Mouse (Mus musculus): ENCODE results near the gene Ccpg1.

Gene Ccpg1

DNA sequence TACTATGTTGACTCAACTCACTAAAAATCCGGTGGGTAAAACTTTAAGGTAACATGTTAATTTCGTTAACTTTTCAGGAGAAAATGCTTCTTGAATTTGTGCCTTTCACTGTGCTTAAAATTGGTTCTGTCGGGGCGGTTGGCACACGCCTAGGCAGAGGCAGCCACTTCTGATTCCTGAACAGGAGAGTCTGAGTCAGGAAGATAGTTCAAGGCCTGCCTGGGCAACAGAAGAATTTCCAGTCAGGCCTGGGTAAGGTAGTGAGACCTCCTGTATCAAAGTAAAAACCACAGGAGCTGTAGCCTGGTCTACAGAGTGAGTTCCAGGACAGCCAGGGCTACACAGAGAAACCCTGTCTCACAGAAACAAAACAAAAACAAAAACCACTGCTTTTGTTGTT is 7.3 kb downstream of the Ccpg1 start:
- DNase-seq (ENCODE audit: low read depth, low spot score): no peak

DNA sequence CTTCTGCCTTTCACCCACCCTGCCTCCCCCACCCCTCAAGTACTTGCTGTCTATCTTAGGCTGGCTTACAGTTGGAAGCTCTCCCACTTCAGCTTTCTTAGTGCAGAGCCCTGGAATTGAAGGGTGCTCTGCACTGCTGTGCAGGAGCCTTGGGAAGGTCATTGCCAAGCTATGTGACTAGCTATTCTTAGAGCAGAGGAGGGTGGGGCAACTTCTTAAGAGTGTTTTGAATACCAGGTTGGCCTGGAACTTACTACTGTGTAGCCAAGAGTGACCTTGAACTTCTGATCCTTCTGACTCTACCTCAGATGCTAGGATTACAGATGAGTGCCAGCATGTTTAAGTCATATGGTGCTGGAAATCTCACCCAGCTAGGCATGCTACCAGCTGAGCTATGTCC is 10.9 kb downstream of the Ccpg1 start:
- DNase-seq (ENCODE audit: low read depth, low spot score): no peak

DNA sequence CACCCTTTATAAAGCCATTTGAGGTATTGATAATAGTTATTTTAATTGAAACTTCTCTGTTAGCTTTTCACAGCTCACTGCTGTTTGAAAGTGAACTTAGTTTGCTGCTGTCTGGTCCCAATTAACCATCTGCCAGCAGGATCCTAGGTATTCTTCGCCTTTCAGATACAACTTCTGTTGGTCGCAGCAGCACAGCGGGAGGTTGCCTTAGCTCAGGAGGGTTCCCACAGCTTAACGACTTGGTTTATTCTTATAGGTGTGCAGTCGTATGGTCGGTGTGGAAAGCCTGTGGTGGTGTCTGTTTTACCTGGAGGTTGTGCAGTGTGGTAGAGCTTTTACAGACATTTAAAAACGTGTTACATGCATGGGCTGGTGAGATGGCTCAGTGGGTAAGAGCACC is 11.6 kb downstream of the Ccpg1 start:
- no peak for DNase-seq (ENCODE audit: low read depth, low spot score)

DNA sequence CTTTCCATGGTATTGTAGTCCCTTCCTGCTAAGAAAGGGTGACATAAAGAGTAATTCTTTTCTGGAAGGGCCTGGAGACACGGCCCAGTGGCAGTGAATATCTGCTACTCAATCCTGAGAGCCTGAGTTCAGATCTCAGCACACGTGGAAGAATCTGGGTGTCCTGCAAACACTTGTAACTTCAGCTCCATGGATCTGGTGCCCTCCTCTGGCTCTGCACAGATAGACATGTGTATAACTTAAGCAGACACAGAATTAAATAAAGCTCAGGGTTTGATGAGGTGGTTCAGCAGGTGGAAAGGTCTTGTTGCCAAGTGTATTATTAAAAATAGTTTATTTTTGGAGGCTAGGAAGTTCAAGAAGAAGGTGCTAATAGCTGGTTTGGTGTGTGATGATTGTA is 15.3 kb downstream of the Ccpg1 start:
- no peak for DNase-seq (ENCODE audit: low read depth, low spot score)

DNA sequence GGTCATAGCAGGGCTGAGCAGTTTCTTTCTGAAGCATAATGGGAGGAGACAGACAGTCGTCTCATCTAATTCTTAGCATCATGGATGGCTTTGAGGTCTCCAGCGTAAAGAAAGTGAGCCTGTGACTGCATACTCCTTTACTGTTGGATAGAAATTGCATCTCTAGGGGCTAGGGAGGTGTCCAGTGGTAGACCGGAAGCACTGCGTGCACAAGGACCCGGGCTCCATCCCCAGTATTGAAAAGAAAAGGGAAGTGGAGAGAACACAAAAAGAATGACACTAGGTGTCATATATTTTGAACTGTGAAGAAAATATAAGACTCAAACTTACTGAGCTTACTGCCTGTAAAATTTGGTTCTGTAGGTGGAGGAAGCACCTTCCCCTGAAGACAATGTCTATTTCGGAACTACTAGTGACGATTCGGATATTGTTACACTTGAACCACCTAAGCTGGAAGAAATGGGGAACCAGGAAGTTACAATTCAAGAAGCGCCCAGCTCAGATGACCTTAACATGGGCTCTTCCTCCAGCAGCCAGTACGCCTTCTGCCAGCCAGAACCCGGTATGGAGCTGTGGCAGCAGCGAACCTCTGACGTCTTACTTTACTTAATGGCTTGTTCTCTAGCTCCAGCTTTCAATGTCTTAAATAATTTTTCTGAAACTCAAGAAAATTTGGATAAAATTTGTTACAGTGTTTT is 16.2 kb downstream of the Ccpg1 start:
- no peak for DNase-seq (ENCODE audit: low read depth, low spot score)

DNA sequence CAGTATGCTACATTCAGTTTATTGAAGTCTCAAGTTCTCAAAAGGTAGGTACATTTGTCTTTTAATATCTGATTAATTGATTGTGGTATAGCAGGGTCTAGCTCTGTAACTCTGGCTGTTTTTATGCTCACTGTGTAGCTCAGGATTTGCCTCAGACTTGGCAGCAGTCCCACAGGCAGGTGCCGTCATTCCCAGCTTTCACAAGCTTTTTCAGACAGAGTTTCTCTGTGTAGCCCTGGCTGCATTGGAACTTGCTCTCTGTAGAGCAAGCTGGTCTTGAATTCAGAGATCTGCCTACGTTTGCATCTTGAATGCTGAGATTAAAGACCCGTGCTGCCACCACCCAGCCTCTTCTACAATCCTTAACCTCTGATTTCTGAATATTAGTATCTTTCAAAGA is 16.9 kb downstream of the Ccpg1 start:
- no peak for DNase-seq (ENCODE audit: low read depth, low spot score)

DNA sequence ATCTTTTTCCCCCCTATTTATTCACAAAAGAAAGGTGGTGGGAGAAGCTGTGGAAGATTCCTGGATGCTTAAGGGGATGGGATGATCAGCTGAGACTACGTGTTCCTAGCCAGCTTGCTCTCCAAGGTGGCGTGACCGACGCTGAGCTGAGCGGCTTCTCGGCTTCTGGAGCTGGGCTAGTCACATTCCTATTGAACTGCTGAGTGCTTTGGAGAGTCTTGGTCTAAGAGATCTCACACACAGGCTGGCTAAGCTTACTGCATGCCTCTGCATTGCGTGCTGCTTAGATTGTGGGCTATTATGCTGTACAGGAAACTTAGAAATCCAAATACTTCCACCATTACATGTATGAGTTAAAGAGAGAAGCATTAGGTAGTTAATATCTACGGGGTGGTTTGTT is 18.8 kb downstream of the Ccpg1 start:
- DNase-seq (ENCODE audit: low read depth, low spot score): no peak

DNA sequence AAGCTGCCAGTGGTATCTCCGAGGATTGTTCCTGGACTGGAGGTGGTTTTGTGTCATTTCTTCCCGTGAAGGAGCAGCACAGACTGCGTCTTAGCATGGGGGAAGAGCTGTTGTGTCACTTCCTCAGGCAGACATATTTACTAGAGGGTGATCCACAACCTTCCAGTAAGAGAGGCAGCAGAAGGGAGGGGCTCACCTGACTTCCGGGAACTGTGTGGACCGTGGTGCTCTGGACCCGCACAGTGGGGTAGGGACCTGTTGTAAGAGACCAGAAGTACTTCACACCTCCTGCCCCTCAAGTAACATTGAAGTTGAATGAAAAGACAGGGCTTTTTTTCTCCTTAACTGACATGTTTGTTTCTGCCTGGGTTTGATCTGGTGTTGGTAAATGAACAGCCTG is 19.9 kb downstream of the Ccpg1 start:
- no peak for DNase-seq (ENCODE audit: low read depth, low spot score)

DNA sequence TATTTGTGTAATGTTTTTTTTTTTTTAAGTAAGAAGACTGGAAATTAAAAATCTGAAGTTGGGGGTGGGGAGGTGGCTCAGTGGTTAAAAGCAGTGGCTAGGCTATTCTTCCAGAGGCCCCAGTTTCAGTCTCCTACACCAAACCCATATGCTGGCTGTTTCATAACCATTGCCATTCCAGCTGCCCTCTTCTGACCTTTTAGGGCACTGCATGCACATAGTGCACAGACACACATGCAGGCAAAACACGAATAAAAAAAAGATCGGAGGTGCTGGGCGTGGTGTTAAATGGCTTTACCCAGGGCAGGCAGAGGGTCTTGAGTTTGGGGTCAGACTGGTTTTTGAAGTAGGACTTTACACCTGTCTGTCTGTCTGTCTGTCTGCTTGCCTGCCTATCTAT is 20.9 kb downstream of the Ccpg1 start:
- DNase-seq (ENCODE audit: low read depth, low spot score): no peak

DNA sequence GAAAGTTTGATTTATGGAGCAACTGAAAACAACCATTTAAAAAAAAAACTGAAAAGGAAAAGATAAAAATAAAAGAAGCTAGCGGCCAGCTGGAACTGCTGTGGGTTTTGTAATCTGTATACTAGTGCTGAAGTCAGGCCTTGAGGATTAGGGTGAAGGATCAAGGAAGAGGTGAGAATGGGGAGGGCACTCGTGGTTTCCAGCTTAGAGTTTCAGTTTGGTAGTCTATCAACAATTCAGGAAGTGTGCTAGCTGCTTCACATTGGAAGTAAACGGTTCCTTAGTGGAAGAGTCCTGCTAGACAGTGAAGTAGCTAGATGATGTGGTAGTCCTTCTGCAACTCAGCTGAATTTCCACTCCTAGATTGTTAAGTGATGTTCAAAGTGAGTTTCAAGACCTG is 23.2 kb downstream of the Ccpg1 start:
- DNase-seq (ENCODE audit: low read depth, low spot score): no peak

DNA sequence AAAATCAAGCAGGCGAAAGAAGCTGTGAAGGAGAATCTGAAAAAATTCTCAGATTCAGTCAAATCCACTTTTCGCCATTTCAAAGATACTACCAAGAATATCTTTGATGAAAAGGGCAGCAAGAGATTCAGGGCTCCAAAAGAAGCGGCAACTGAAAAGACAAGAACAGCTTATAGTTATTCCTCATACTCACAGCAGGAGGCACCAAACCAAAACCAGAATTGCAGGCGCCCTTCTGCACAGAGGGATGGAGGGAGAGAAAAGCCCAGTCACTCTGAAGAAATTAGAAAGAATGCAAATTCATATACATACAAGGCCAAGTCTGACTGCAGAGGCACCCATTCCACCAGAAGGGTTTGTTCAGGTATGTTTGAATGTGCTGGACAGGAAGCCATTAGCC is 27.4 kb downstream of the Ccpg1 start:
- no peak for DNase-seq (ENCODE audit: low read depth, low spot score)

DNA sequence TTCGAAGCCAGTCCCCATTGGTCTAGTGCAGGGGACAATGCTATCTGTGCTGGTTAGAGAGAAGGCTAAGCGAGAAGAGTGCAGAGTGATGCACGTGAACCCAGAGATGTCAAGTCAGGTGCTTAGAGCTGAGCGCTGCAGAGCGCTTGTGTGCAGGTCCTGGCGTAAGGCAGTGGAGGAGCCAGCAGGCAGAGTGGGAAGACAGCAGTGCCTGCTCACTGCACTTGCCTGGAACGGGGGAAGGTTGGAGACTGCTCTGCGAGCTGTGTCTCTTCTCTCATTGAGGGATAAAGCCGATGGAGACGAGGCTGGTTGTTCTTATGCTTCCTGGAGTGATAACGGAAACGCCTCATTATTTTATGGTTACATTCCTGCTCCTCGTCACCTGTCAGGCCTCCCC is 29.5 kb downstream of the Ccpg1 start:
- DNase-seq (ENCODE audit: low read depth, low spot score): no peak

DNA sequence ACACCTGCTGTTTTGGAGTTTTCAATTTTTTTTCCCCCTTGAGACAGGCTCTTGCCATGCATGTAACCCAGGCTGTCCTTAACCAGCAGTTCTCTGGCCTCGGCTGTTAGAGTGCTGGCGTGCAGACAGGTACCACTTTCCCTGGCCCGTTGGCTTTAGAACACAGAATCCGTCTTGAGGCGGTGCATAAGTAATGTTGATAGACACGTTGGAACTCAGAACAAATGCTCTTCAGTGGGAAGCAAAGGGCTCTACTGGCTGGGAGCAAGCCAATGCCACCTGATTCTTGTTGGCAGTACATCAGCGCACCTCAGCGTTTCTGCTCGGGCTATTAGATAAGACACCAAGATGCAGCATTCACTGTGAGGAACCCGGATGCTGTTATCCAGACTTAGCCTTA is 34.6 kb downstream of the Ccpg1 start:
- no peak for DNase-seq (ENCODE audit: low read depth, low spot score)

DNA sequence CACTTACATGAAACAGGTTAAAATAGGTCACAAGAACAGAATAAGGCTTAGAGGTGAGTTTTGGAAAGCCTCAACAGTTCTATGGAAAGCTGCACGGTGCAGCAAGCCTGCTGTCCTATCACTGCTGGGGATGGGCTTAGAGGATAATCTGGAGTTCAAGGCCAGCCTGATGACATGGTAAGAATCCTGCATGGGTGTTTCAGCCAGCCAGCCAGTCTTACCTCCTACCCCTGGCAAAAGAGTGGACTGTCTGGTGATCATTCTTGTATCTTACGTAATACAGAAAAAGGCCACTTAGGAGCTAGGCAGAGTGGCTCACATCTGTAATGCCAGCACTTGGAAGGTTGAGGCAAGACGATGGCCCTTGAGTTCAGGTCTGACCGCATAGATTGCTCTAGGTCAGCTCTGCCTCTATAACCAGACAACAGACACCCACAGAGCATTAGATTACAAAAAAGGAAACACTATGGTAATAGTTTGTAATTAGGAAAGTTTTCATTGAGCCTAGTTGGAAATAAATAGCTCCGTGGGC is 35.4 kb downstream of the Ccpg1 start:
- no peak for DNase-seq (ENCODE audit: low read depth, low spot score)

DNA sequence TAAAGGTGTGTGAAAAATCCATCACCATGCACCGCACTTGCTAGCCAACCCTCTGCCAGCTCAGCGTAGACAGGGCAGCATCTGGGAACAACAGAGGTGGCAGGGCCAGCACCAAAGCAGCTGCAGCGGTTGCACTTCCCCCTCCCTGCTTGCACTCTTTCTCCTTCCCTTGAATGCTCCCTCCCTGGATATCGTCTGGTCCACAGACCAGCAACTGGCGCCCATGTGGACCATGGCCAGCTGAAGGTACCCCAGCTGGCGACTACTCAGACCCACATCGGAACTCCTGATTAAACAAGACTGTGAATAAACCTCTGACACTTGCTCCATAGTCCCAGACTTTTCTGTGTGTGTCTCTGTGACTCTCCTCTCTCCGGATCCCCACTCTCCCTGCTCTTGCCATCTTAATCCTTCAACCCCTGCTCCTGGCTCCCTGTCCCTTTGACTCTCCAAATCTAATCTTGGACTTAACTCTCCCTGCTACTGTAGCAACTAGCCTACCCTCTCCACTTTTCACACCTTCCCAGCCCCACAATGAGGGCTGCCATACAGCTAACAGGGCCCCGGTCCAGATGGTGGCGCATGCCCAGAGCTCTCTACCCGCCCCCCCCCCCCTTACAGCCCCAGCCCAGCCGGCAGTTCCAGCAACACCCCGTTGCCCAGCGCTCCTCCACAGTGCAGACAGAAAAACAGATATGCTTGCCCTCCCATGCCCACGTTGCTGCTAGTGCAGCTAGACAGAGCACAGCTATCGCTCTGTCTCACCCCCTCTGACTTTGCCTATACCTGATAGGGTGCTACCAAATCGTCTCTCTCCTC is 40.8 kb downstream of the Ccpg1 start:
- no peak for DNase-seq (ENCODE audit: low read depth, low spot score)

DNA sequence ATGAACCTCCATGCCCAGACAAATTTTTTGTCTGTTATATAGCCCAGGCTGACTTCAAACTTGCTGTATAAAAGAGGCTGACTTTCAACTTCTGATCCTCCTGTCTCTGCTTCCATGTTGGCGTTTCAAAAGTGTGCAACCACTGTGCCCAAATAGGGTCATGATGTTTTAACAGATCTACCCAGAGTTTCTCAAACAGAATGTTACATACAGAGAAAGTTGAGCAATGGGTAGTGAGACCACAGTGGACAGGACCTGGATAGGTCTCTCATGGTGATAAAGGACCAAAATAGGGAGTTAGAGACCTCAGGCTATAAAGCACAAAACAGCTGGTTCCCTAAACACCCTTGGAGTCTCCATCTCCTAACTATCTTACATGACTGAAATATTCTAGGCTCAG is 45.2 kb downstream of the Ccpg1 start:
- DNase-seq (ENCODE audit: low read depth, low spot score): no peak

DNA sequence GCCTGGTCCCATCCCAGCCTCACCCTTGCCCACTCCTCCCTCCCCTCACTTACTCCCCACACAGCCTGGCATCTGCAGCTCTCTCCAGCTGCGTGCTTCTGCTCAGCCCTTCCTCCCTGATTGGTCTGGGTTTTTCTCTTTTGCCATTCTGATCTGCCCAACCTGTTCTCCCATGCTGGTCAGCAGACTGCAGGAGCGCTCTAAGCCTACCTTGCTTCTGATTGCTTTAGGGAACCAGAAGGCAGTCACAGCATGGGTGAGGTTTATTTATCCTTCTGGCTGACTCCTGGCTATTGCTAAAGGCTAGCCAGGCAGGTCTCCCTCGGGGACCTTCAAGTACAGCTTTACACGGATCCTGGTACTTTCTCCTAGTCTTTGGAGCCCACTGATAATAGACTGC is 46.2 kb downstream of the Ccpg1 start:
- no peak for DNase-seq (ENCODE audit: low read depth, low spot score)

DNA sequence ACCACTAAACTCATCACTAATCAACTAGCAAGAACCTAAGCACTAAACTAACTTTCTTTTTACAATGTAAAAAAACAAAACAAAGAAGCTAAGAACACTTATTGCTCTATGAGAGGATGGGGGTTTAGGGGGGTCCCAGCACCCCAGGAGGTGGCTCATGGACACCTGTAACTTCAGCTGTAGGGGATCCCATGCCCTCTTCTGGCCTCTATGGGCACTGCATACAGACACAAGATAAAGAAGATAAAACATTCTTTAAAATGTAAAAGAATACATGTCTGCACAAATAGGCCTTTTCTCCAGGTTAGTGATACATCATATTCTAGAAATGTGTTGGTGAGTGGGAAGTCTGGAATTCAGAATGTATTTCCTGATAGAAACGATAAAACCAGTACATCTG is 48.2 kb downstream of the Ccpg1 start:
- DNase-seq (ENCODE audit: low read depth, low spot score): no peak

DNA sequence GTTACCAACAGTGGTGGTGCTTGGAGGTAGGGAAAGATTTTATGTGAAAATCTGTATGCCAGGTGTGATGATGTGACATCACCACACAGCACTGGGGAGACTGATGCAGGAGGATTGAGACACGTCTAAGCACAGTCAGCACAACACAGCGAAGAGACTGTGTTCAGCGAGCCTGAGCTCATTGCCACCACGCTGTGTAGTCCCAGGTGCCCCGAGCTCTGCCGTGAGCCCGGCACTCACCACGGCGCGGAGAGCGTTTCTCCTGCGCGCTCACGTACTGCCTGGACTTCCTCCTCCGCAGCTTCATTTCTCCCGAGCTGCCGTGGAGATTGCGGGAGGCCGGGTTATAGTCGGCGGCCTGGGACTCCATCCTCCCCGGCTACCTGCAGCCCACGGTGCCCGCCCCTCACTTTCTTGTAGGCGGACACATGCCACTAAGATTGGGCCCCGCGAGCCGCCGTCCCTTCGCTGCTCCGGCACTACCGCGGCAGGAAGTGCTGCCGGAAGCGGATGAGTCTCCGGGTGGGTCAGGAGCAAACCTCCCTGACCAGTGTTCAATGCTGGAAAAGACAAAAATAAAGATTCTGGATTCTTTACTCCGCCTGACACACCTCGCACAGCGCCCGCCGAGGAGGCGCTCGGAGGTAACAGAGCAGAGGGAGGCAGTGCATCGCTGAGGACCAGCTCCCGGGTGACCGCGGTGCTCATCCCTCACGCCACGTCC is 54.2 kb downstream of the Ccpg1 start:
- peak; percentile 75 for DNase-seq (ENCODE audit: low read depth, low spot score)

DNA sequence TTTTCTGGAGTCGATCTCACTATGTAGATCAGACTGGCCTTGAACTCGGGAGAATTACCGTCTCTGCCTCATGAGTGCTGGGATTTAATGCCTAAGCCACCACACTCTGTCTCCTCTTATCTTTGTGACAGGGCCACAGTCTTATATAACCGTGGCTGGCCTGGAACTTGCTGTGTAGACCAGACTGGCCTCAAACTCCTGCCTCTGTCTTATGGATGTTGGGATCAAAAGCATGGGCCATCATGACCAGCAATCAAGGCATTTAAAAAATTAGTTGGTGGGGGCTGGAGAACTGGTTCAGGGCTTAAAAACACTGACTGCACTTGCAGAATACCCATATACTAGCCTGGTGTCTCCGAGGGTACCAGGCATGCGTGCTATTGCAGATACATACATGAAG is 54.9 kb downstream of the Ccpg1 start, which contains the start of gene Pigb:
TSS of gene Pigb (minus strand) at position 299 of the 400 bp plus-strand sequence.
- peak; percentile 19 for DNase-seq (ENCODE audit: low read depth, low spot score)

DNA sequence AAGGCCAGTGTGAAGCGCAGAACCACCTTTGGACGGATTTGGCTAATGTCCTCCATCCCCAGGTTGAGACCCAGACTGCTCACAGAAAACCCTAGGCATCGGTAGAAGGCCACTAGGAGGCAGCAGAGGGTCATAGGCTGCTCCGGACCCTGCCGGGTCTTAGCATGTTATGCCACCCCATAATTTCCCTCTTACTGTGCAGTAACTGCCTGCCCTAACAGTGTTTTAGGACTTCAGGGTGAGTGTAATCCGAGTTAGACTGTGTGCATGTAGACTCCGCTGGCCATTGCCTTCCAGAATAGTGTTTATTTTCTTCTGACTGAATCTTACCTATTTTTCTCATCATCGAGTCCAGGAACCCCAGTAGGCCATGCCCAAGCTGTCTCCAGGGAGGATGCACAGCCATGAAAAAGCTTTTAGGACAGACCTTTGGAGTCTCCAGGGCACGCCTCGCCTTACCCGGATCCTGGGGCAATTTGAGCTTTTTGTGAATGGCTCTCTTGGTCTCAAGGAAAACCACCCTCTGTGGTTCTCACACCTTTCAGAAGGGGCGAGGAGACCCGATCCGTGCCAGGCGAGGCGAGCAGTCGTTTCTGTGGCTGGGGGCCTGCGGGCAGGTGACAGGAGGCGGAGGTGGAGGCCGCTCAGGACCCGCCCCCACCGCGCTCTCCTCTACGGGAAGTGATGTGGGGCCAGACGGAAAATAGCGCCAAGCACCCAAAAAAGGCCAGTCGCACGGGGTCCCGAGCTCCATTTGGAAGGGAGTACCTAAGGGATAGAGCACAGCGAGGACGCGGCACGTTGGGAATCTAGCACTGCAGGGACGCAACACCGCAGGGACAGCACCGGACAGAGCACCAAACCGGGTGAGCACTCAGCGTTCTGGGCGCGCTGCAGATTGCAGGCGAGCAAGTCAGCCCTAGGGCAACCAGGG is 59.2 kb downstream of the Ccpg1 start, which contains the start of gene Rab27a:
TSS of gene Rab27a (plus strand) at position 709 of the 934 bp plus-strand sequence.
- DNase-seq (ENCODE audit: low read depth, low spot score): peak; percentile 38
